Mouse (Mus musculus) neural tube, embryonic 10.5 days (tissue): ENCODE results near the gene Hrg.
"Not testable (repeated sequence)": the region's sequence is repeated elsewhere in the genome, so short reads cannot be mapped to it uniquely, and the experiment has no call there.

ENCODE experiments used
- DNase-seq: peaks from one replicate; pipeline ENCODE4 v3.0.0-alpha.2; 2017; ENCODE audit warnings: low spot score; ENCODE audit errors: extremely low spot score

The Hrg gene

DNA sequence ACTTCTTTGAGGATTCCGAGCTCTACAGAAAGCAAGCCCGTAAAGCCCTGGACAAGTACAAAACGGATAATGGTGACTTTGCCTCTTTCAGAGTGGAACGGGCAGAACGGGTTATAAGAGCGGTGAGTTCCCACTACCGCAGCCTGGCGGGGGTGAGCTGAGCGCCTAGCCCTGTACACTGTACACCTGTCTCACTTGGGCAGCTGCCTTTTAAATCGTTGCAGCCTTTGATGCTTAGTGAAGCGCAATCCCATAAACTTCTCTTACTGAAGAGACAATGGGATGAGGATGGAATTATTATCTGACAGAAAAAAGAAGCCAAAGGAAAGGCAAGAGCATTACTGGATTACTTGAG lies 5.2 kb downstream of the Hrg start:
- no peak for DNase-seq

- DNase-seq, result no peak
Measured at GRCm38 (mm10) chr16:22961073-22961472, 10.2 kb downstream of the Hrg start.

DNA sequence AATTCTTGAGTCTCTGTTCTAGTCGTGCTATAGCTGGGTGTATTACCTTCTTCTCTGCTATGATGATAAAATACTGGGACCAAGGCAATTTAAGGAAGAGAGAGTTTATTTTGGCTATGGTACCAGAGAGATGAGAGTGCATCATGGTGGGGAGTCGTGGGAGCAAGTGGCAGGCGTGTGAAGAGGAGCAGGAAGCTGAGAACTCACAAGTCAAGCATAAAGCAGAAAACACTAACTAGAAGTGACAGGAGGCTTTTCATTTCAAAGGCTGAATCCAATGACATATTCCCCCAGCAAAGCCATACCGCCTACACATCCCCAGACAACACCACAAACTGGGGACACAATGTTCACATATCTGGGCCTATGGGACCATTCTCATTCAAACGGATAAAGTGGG lies 11.4 kb downstream of the Hrg start:
- no peak for DNase-seq

- no peak for DNase-seq
Measured at GRCm38 (mm10) chr16:22963293-22963692, 12.4 kb downstream of the Hrg start.

- DNase-seq, result no peak
Measured at GRCm38 (mm10) chr16:22967383-22968030, 16.6 kb downstream of the Hrg start.

- not testable (repeated sequence) for DNase-seq
Measured at GRCm38 (mm10) chr16:22996951-22997350, 46.1 kb downstream of the Hrg start.
